Mouse (Mus musculus) left cerebral cortex, postnatal 10 days (tissue): ENCODE measurements around the gene Nat8f2. TPM values are rescaled to one million over a fixed set of nuclear protein-coding genes. Genes with fewer than 3 reads are reported as not detected.
A peak's percentile ranks its signal among the peaks of the same experiment; 100 is the strongest.
"Not testable (repeated sequence)": the region's sequence is repeated elsewhere in the genome, so short reads cannot be mapped to it uniquely, and the experiment has no call there.

Source experiments
- DNase-seq, 2 experiments: peaks; one replicate each; pipeline ENCODE4 v3.0.0; 2021 to 2022; ENCODE audit warnings: low spot score in 2 of 2, mixed read lengths in 1 of 2; ENCODE audit errors: extremely low spot score in 1 of 2
- intact Hi-C: fragments of 180-260 bp; cut with DNase I; formaldehyde crosslinking; loops from one replicate; pipeline ENCODE4 v1.15.1; 2025
- total RNA-seq, 2 experiments: library from RNA; stranded (reverse); gene quantifications; 2 replicates each; pipeline ENCODE4 v1.2.3; 2021

Gene Nat8f2
- total RNA-seq, result under 1 TPM; 0.77 TPM

DNA sequence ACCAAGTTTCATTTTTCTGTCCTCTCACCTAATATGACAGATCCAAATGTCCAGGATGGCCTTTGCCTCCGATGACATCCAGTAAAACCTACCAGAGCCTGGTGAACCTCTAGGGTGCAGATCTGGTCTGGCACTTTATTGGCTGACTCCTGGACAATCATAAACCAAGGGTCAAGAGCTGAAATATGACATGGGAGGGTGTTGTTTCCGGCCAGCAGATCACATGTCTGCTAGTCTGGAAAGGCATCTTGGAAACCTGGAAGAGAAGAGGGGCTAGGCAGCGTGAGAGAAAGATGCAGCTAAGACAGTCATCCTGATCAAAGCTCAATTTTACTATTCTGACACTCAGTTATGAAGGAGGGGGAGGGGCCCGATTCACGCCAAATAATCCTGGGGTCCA is at the start of gene Nat8f2:
TSS of gene Nat8f2 (minus strand) at position 153 of the 400 bp plus-strand sequence.
- DNase-seq, intact Hi-C loops: not testable (repeated sequence)

DNA sequence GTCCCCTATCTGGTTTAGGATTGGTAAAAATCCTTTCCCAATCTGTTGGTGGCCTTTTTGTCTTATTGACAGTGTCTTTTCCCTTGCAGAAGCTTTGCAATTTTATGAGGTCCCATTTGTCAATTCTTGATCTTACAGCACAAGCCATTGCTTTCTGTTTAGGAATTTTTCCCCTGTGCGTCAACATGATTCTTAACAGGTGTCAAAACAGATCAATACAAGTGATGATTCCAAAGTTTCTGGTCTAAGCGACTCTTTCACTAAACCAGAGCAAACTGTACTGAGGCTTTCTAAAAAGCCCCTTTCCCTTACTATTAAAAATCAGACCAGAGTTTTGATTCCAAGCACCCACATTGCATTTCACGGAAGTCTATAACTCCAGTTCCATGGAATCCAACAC is 49.4 kb upstream of the Nat8f2 start:
- DNase-seq, intact Hi-C loops: not testable (repeated sequence)

DNA sequence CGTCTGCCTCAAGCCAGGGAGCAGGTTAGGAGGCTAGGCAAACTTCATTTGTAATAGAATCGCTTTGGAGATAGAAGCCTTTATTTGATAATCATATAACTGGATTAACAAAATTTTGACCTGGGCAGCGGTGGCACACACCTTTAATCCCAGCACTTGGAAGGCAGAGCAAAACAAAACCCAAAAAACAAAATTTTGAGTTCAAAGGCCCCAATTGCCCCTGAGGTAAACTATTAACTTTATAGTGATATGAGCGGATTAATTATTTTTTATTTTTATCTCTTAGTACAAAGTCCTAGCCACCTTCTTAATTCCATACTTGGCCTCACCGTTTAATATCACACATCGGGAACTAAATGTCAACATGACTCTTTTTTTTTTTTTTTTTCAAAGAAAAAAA is 47.6 kb upstream of the Nat8f2 start:
- intact Hi-C loops, result no loop called here
- no peak for DNase-seq

DNA sequence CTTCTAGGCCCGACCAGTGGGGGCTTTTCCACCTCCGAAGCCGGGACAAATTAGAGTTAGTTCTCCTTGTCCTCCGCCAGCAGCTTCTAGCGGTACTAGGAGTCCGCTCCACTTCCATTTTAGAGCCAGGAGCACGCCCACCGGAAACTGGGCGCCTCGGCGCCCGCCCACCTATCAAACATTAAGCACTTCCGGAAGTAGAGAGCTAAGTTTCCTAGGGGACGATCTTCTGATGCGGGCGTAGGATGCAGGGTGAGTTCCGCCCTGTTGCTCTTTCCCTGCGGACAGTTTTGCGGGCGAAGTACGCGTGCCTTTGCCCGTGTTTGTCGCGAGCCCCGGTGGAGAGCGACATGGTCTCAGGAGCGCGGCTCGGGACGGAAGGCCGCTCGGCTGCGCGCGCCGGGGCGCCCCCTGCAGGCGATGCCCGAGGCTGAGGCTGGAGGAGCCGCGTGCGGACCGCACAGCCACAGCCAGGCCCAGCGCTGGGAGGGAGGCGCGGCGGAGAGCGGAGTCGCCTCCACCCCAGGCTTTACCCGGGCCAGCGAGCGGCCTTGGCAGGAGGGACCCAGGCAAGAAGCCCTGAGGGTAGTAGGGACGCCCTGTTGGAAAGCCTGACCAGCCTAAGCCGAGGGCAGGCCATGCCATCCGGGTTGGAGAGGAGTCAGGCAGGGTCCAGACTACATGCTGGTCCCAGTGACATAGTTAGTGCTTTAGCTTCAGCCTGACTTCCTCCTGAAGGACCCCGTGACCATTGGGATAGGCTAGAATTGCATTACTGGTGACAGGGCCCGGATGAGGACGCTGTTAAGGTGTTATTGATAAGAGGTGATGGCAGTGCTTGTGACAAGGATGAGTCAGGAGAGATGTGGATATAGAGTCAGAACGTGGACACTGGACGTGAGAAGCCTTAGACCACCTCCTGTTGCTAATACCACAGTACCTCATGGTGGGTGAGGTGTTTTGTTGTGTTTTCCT is 46.9 kb upstream of the Nat8f2 start, which contains the start of gene Nat8f1:
TSS of gene Nat8f1 (minus strand) at position 149 of the 975 bp plus-strand sequence.
- intact Hi-C loops, result not testable (repeated sequence)
- peak; percentile 87 to 92 for DNase-seq

DNA sequence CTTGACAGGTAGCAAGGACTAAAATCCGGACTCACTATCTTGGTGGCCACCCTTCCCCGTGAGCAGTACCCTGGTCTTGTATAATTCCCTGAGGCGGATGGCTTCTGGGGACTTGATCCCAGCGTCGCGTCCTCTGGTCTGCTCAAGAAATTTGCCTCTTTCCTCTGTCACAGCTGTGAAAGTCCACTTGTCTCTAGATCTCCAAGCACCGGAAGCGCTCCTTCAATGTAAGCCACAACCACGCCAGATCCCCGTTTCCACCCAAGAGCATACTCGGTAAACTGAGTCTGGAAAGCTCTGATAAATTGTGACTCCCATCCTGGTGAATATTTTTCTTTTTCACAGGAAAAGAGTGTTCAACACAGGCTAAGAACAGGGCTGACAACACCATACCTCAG is 46.2 kb upstream of the Nat8f2 start:
- intact Hi-C loops, result no loop called here
- DNase-seq, result peak in 1 of 2 experiments; percentile 18

DNA sequence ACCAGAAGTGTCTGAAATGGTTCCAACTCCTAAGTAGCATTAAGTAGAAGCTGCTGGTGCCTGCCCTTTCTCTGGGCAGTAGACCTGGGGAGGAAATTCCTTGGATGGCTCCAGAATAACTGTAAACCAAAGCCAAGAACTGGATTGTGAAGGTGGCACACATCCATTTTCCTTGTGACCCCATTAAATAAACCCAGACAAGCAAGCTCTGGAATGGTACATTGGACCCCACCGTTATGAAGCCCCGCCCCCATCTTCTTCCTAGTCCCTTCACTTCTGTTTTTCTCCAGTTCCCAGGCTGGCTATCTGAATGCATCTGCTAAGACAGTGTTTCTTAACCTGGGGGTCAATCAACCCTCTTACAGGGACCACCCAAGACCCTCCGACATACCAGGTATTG is 42.6 kb upstream of the Nat8f2 start, which contains the start of gene Tprkb:
TSS of gene Tprkb (plus strand) at position 279 of the 400 bp plus-strand sequence.
- intact Hi-C loops, result no loop called here
- DNase-seq, result no peak

DNA sequence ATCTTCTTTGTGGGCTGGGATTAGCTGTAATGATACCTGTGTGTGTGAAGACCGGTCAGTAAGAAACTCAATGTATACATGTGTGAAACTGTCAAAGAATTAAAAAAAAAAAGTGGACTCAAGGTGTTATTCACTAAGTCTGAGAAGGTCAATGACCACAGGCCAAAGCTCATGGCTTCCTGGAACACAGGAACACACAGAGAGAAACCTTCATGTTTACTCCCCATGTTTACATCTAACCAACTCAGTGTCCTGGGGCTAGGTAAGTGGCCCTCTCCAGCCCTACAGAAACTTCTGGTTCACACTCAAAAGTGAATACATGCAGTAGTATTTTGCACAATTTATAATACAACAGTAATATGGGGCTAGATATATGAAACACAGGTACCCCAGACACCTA is 40.7 kb upstream of the Nat8f2 start:
- DNase-seq, result no peak
- intact Hi-C loops, result loop anchor here (10.0 kb wide), 1 partner anchor 325 kb away; the partner anchor contains the start of gene Alms1

DNA sequence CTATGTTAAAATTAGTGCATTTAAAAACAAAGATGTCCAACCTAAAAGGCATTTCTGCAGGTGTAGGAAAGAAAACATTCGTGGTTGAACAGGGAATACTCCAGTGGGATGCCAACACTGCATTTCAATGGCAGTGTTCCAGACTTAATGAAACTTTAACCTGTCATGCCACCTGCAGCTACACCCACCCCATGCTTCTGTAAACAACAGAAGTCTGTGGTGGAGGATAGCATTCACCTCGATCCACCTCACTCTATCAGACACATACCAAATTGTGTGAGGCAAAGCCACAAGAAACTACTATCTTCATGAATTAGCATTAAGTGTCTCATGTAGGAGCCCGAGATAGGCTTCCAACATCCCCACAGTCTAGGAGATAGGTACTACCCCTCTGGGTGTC is 39.4 kb upstream of the Nat8f2 start:
- no peak for DNase-seq
- intact Hi-C loops, result loop anchor here (10.0 kb wide), 1 partner anchor 324 kb away; the partner anchor contains the start of gene Alms1

DNA sequence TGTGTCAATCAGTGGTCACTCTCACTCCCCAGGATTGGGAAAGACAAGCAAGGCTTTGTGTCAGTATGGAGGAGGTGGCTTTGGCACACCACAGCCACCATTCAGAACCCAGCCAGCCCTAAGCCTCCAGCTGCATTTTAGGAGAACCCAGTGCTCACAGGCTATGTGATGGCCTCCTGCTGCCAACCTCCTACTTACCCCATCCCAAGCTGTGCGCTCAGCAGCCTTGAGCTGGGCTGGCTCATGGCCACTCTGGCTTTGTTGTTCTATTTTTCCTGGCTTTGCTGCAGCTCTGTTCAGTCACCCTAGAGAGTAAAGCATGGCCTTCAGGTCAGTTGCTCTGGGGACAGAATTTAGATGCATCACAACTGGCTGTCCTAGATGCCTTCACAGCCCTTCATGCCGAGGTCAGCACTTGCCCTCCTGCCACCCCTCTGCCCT is 38.0 kb upstream of the Nat8f2 start:
- intact Hi-C loops, result loop anchor here (10.0 kb wide), 1 partner anchor 322 kb away; the partner anchor contains the start of gene Alms1
- peak; percentile 57 to 71 for DNase-seq

DNA sequence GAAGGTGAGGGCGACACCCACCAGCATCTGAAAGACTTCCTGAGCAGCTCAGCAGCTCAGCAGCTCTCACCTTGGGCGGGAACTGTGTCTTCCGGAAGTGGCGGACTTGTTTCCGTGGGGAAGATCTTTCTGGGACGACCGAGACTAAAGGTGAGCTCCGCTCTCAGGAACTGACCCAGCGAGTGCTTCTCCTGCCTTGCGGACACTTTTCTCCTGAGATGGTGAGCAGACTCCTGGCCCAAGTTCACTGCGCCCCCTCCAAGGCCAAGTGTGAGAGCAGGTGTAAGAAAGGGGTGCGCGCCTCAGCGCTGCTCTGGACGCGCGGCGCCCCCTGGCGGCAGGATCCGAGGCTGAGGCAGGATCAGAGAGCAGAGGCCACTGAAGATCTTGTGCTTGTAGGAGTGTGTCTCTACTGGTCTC is 35.7 kb upstream of the Nat8f2 start, which contains the start of gene Nat8f4:
TSS of gene Nat8f4 (minus strand) at position 243 of the 420 bp plus-strand sequence.
- intact Hi-C loops, result loop anchor here (10.0 kb wide), 1 partner anchor 320 kb away; the partner anchor contains the start of gene Alms1
- peak; percentile 64 to 81 for DNase-seq

DNA sequence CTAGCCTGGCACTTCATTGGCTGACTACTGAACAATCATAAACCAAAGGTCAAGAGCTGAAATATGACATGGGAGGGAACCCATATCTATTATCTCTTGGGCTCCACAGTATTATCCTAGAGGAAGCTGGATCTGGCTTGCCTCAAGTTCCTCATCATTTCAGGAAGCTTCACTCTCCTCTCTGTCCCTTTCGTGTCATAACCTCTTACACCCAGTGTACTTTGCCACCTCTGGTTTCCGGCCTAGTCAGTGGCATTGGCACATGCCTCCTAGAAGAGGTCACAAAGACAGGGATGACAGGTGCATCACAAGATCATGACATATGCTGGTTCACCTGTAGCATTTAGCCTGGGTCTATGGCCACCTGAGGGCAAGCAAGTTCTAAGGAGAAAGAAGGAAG is 33.3 kb upstream of the Nat8f2 start:
- intact Hi-C loops, result loop anchor here (10.0 kb wide), 1 partner anchor 318 kb away; the partner anchor contains the start of gene Alms1
- no peak for DNase-seq

DNA sequence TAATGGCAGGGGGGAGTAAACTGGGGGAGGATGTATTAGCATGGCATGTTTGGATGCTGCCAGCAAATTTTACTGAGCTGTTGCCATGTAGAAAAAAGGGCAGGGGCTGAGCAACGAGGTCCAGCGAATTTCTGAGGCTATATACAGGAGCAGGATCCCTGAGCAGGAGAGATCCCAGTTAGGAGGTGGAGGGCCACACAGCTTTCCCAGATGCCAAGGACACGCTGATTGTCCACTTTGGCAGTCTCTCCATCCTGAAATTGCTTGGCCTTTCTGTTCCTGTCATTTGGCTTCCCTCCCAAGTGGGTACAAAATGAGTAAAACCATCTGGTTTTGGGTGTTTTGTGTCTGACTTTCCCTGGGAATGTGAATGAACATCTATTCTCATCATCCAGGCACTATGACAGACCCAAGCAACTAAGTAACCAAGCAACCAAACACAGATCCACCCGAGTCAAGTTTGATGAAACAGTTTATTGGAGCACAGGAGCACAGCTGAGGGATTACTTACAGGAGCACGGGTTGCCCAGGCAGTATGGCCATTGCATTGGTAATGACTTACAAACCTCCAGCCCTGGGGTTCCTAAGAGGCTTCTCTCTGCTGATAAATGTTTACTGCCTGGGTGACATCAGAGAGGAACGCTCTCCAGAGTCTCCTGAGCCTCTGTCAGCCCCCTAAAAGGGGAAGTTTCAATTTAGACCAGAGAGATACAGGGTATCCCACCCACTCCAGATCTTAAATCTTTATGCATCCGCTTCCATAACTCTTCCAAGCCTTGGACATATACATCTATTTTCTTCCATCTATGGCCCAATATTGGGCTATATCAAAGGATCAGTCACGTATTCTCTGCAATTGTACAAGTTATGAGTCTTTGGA is 29.9 kb upstream of the Nat8f2 start:
- intact Hi-C loops, DNase-seq: not testable (repeated sequence)

DNA sequence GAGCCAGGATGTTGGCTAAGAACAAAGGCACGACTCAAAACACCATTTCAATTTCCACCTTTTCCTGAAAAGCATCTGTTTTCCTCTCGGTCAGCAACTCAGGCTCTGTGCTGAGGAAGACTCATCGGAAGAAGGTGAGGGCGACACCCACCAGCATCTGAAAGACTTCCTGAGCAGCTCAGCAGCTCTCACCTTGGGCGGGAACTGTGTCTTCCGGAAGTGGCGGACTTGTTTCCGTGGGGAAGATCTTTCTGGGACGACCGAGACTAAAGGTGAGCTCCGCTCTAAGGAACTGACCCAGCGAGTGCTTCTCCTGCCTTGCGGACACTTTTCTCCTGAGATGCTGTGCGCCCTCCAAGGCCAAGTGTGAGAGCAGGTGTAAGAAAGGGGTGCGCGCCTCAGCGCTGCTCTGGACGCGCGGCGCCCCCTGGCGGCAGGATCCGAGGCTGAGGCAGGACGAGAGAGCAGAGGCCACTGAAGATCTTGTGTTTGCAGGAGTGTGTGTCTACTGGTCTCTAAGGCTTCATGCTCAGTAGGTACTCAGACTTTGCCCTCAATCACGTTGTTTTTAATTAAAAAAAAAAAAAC is 26.2 kb upstream of the Nat8f2 start:
- intact Hi-C loops, result not testable (repeated sequence)
- DNase-seq, result peak in 1 of 2 experiments; percentile 37

DNA sequence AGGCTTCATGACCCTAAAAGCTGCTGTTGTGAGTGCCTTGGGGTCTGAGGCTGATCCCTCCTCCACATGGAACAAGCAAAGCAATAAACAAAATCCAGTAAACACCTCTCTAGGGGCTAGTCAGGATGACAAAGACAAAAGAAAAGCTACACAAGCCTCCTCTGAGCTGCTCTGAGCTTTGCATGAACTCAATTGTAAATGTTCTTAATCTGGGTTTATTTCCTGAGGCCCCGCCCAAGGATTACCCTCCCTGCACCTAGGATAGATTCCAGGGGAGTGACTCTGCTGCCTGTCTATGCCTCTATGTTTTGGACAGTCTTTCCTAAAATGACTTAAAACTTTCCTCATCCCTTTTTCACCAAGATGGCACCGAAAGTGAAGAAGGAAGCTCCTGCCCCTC is 20.0 kb upstream of the Nat8f2 start:
- intact Hi-C loops, result no loop called here
- DNase-seq, result no peak

DNA sequence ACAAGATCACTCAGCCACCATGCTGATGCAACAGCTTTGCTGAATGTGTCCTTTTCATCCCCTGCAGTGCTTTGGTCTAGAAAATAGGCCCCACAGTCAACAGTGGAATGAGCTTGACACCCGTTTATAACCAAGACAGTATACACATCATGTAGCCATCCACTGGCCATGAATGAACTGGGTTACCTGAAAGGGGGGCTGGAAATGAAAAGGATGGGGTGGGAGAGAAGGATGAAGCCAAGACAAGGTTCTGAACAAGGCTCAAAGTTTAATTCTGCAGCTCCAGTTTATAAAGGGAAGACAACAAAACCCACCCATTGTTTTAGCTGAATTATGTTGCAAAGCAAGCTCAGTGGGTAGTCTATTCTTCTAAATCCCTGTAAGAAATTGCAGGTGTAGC is 15.4 kb upstream of the Nat8f2 start:
- intact Hi-C loops, result no loop called here
- no peak for DNase-seq

DNA sequence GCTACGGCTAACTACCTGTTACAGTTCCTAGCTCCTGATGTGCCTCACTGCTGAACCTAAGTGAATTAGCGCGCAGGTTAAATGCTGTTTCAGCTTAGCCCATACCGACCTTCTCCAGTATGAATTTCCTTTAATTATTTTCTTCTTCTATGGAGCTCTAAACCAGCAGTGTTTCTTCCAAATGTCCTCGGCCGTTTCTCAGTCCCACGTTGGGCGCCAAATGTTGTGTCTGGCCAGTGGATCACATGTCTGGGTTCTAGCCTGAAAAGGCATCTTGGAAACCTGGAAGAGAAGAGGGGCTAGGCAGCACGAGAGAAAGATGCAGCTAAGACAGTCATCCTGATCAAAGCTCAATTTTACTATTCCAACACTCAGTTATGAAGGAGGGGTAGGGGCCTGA is 14.3 kb upstream of the Nat8f2 start:
- intact Hi-C loops, DNase-seq: not testable (repeated sequence)

DNA sequence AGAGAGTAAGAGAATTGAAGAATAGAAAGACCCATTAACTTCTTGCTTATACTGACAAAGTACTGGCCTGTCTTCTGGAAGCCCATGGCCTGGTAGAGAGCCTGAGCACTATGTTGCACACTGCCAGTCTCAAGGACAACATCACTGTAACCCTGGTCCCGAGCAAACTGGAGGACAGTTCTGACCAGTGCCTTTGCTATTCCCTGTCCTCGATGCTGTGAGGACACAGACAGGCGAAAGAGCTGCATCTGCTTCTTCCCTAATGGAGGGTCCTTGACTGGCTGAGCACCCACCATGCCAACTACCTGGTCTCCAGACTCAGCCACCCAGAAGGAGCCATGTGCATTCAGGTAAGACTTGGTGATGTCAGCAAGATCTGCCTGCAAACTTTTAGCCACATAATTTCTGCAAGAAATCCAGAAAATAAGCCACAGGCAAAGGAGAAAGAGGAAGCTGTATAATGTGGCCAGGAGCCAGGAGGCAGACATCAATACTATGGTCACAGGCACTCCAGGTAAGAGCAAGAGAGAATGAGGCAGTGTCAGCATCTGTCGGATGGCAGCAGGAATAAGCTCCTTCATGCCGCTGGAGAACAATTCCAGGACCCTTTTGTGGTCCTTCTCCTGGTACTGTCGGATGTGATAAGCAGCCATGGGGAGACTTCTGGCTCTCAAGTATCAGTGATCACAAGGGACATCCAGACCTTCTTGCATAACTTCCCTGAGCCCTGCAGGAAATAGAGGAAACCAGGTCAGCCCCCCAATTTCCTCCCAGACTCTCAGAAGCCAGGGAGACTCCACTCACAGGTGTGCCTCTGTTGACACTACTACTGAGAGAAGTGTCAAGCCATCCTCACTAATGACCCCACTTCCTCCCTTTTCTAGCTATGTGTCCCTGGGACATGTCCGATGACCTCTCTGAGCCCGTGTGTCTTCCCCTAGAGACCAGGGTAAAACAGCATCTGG is 950 bp downstream of the Nat8f2 start:
- DNase-seq, result no peak
- intact Hi-C loops, result no loop called here
